Mouse (Mus musculus) myocyte (in vitro differentiated cells): ENCODE data around the gene Plekhb1.

Experiments
- MAX ChIP-seq: IDR thresholded peaks from one replicate; pipeline ENCODE4 v1.6.1; 2011; ENCODE audit warnings: low read depth, mild to moderate bottlenecking, control low read depth
- POLR2A ChIP-seq: IDR thresholded peaks from one replicate; pipeline ENCODE4 v1.6.1; 2011; ENCODE audit warnings: low read depth, mild to moderate bottlenecking, control low read depth, moderate library complexity; ENCODE audit not compliant: insufficient read length
- USF1 ChIP-seq: IDR thresholded peaks from one replicate; pipeline ENCODE4 v1.6.1; 2011; ENCODE audit warnings: low read depth, mild to moderate bottlenecking, control low read depth, moderate library complexity

GRCm38 (mm10) chr7:100649095-100649494, 13.1 kb downstream of the Plekhb1 start:
- no peak for TF ChIP-seq POLR2A
- no peak for TF ChIP-seq USF1
- TF ChIP-seq MAX = no peak
